Mouse (Mus musculus): ENCODE results near the gene Trim30b. TPM values are rescaled to one million over a fixed set of nuclear protein-coding genes. Genes with fewer than 3 reads are reported as not detected.
"Not testable (repeated sequence)": the region's sequence is repeated elsewhere in the genome, so short reads cannot be mapped to it uniquely, and the experiment has no call there.

The Trim30b gene
- polyA plus RNA-seq, 1 experiment = 3.5 TPM

DNA sequence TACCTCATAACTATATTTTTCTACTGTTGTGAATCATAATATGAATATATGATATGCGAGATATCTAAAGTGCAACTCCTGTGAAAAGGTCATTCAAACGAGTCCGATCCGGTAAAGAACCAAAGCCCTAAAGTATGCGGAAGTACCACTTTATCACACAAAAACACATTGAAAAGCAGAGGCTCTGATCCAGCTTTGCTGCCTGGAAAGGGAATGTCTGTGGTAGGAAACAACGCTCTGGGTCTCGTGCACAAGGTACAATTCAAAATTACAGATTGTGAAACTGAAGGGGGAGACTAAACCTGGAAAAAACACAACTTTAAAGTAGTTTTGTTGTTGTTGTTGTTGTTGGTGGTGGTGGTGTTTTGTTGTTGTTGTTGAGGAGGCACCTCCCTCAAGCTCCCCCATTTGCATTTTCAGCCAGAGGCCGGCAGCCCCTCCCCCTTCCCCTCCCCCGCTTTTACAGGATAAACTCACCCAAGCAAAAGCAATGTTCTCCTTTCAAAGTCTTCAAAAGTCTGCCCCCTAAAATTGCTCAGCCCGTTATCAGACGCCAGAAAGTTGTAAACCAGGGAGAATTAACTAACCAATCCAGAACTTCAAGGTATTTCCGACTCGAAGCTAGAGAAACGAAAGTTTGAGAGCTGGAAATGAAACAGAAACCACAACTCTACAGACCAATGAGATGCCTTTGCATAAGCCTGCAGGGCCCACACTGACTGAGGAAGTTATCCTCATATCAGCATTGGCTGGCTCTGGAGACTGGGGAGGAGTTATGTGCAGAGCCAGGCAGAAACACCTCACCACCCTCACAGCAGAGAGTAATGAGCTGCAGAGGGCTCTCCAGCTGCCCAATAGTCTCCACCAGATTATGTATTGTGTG is 16.7 kb downstream of the Trim30b start, which contains the start of gene Trim12c:
TSS of gene Trim12c (minus strand) at position 646 of the 883 bp plus-strand sequence.
- TF ChIP-seq POLR2A (IDR thresholded peaks at IDR 0.05; ENCODE audit: low read depth, low read length) (no peak; the same call in 1 of the 2 replicates), CTCF (IDR thresholded peaks at IDR 0.05; ENCODE audit: extremely low read depth, insufficient read depth, insufficient read length, insufficient replicate concordance) (no peak)
- peak within 1 kb of the TSS; percentile 52 for H3K4me3 ChIP-seq (ENCODE audit: extremely low read depth, insufficient read depth, insufficient read length)
- peak within 1 kb of the TSS; percentile 80 for H3K27ac ChIP-seq (ENCODE audit: insufficient read depth, low read length)
- DNase-seq (ENCODE audit: low read depth in 1 of 2, low spot score in 2 of 2) = peak; percentile 75 to 87
- 1% methylated on average over 14 of the region's 14 CpGs for WGBS
- no peaks in the 10 kb centered on the region for H3K27me3 ChIP-seq (ENCODE audit: control insufficient read depth, insufficient read depth, low read length)
- H3K4me1 ChIP-seq (ENCODE audit: control insufficient read depth, insufficient read depth, insufficient read length) = peaks cover 2% of the 10 kb centered on the region
- no peaks in the 10 kb centered on the region; the same call in 1 of the 2 replicates for H3K36me3 ChIP-seq (ENCODE audit: control insufficient read depth, insufficient read depth, low read length)

DNA sequence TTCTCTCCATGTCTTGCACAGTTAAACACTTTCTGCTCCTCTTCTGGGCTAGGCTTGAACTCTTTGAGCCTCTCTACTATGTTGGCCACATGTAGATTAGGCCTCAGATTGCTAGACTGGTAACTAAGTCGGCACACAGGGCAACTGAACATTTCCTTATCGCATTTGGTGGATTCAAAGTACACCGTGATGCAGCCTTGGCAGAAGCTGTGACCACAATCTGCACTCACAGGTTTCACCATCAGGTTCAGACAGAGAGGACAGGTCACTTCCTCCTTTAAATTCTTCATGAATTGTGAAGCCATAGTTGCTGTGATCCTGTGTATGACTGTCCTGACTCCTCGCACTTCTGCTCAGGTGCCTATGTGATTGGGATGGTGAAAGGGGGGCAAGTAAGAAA is 21.6 kb downstream of the Trim30b start:
- H3K27ac ChIP-seq (ENCODE audit: insufficient read depth, low read length); DNase-seq (ENCODE audit: low read depth in 1 of 2, low spot score in 2 of 2): not testable (repeated sequence)
- WGBS = 60% methylated on average over 4 of the region's 4 CpGs

DNA sequence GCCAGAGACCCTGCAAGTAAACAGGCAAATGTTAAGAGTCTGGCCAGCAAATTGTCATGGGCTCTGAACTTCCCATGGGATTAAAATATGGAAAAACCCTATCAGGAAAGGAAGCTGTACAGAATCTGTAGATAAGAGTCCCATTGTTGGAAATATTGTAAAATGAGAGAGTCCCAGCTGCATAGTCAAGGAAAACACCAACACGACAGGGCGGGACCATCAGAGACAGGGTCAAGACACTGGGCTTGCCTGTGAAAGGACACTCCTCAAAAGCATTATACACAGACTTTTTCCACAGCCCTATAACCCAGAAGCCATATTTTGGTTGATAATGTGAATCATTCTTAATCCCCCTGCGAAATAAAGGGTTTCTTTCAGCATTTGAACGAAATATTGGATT is 28.9 kb downstream of the Trim30b start:
- not testable (repeated sequence) for H3K4me1 ChIP-seq (ENCODE audit: control insufficient read depth, insufficient read depth, insufficient read length); H3K4me3 ChIP-seq (ENCODE audit: extremely low read depth, insufficient read depth, insufficient read length); H3K27ac ChIP-seq (ENCODE audit: insufficient read depth, low read length); DNase-seq (ENCODE audit: low read depth in 1 of 2, low spot score in 2 of 2); H3K27me3 ChIP-seq (ENCODE audit: control insufficient read depth, insufficient read depth, low read length)
- WGBS = 91% methylated on average over 4 of the region's 4 CpGs
- peaks cover 10% of the 10 kb centered on the region for H3K36me3 ChIP-seq (ENCODE audit: control insufficient read depth, insufficient read depth, low read length)

More for the DNA sequence above, 21.6 kb downstream of the Trim30b start:
- not testable (repeated sequence) for H3K27me3 ChIP-seq (ENCODE audit: control insufficient read depth, insufficient read depth, low read length); H3K4me1 ChIP-seq (ENCODE audit: control insufficient read depth, insufficient read depth, insufficient read length); H3K4me3 ChIP-seq (ENCODE audit: extremely low read depth, insufficient read depth, insufficient read length)
- H3K36me3 ChIP-seq (ENCODE audit: control insufficient read depth, insufficient read depth, low read length) = peaks cover 12% of the 10 kb centered on the region

DNA sequence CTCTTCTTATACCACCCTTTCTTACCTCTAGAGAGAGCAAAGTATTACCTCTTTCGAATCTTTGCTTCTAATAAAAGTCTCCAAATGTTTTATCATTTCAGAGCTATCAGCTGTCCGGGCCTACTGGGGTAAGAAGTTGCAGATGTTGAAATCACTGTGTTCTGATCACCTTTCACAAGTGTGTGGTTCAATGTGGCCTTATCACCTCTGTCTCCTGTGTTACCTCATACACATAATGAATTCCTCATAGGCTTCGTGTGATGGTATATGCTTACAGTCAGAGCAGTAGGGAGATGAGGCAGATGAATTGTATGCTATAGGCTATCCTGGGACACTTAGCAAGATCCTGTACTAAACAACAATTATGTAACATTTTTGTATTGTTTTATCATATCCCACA is 34.1 kb downstream of the Trim30b start:
- H3K27ac ChIP-seq (ENCODE audit: insufficient read depth, low read length); H3K4me3 ChIP-seq (ENCODE audit: extremely low read depth, insufficient read depth, insufficient read length); DNase-seq (ENCODE audit: low read depth in 1 of 2, low spot score in 2 of 2); H3K27me3 ChIP-seq (ENCODE audit: control insufficient read depth, insufficient read depth, low read length); H3K36me3 ChIP-seq (ENCODE audit: control insufficient read depth, insufficient read depth, low read length); H3K4me1 ChIP-seq (ENCODE audit: control insufficient read depth, insufficient read depth, insufficient read length): not testable (repeated sequence)
- 88% methylated on average over 3 of the region's 3 CpGs for WGBS

DNA sequence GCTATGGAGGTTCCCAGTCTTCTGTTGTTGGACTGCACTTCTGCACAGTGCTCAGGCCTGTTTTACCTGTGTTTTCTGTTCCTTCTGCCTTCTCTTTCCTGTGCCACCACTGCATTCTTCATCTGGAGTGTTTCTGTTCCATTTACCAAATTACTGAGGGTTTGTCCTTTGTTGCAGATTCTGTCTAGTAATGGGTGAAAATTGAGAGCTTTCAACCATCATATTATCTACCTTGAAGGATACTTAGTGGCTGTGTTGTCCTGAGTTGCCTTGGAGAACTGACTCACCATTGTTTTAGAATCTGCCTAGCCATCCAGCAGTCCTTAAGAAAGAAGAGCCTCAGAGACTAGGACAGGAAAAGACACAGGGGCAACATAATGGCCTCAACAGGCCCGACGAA is 40.5 kb downstream of the Trim30b start, which contains the start of gene Trim34b:
TSS of gene Trim34b (plus strand) at position 301 of the 400 bp plus-strand sequence.
- H3K4me3 ChIP-seq (ENCODE audit: extremely low read depth, insufficient read depth, insufficient read length); H3K4me1 ChIP-seq (ENCODE audit: control insufficient read depth, insufficient read depth, insufficient read length); H3K27ac ChIP-seq (ENCODE audit: insufficient read depth, low read length); H3K27me3 ChIP-seq (ENCODE audit: control insufficient read depth, insufficient read depth, low read length); DNase-seq (ENCODE audit: low read depth in 1 of 2, low spot score in 2 of 2); H3K36me3 ChIP-seq (ENCODE audit: control insufficient read depth, insufficient read depth, low read length): not testable (repeated sequence)
- 97% methylated on average over 2 of the region's 2 CpGs for WGBS

DNA sequence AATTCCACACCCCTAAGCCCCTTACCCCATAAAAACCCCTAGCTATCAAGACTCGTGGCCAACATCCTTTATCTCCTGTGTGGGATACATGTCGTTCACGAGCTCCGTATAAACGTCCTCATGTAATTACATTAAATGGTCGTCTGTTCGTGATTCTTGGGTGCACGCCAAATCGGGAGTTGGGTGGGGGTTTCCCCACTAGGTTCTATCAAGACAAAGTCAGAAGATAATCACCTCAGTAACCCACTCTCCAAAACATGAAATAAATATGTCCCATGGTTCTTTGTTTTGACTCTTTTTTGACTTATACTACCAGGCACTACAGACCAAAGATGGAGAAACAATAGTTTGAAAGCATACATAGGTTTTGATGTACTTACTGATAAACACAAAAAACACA is 47.7 kb downstream of the Trim30b start:
- 91% methylated on average over 9 of the region's 9 CpGs for WGBS
- no peak for TF ChIP-seq CTCF (IDR thresholded peaks at IDR 0.05; ENCODE audit: extremely low read depth, insufficient read depth, insufficient read length, insufficient replicate concordance)
- no peak for TF ChIP-seq POLR2A (IDR thresholded peaks at IDR 0.05; ENCODE audit: low read depth, low read length)
- no peak for DNase-seq (ENCODE audit: low read depth in 1 of 2, low spot score in 2 of 2)
- Histone ChIP-seq H3K36me3 (ENCODE audit: control insufficient read depth, insufficient read depth, low read length) (no peaks in the 10 kb centered on the region), H3K27ac (ENCODE audit: insufficient read depth, low read length) (no peak overlapping the region), H3K4me3 (ENCODE audit: extremely low read depth, insufficient read depth, insufficient read length) (no peak overlapping the region), H3K27me3 (ENCODE audit: control insufficient read depth, insufficient read depth, low read length) (no peaks in the 10 kb centered on the region), H3K4me1 (ENCODE audit: control insufficient read depth, insufficient read depth, insufficient read length) (no peaks in the 10 kb centered on the region)

DNA sequence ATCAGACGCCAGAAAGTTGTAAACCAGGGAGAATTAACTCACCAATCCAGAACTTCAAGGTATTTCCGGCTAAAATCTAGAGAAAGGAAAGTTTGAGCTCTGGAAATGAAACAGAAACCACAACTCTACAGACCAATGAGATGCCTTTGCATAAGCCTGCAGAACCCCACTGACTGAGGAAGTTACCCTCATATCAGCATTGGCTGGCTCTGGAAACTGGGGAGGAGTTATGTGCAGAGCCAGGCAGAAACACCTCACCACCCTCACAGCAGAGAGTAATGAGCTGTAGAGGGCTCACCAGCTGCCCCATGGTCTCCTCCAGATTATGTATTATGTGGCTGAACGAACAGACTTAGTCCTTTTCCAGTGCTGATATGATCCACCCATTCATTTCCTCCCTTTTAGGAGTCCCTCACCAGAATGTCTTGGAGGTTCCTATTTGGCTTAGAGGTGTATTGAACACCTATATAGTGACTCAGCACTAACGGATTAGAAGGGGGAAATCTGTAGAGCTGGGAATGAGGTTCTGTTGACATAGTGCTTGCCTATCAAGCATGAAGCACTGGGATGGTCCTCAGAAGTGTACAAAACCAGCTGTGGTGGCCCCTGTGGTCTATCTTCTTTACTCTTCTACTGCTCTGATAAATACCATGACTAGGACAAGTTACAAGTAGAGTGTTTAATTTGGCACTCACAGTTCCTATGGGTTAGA is 54.2 kb downstream of the Trim30b start, which contains the start of gene Trim12a:
TSS of gene Trim12a (minus strand) at position 98 of the 712 bp plus-strand sequence.
- Histone ChIP-seq H3K27ac (ENCODE audit: insufficient read depth, low read length) (peak within 1 kb of the TSS; percentile 91), H3K4me3 (ENCODE audit: extremely low read depth, insufficient read depth, insufficient read length) (peak within 1 kb of the TSS; percentile 56)
- DNase-seq (ENCODE audit: low read depth in 1 of 2, low spot score in 2 of 2); H3K27me3 ChIP-seq (ENCODE audit: control insufficient read depth, insufficient read depth, low read length); H3K36me3 ChIP-seq (ENCODE audit: control insufficient read depth, insufficient read depth, low read length); H3K4me1 ChIP-seq (ENCODE audit: control insufficient read depth, insufficient read depth, insufficient read length): not testable (repeated sequence)
- 13% methylated on average over 4 of the region's 4 CpGs for WGBS
